20 mouse cellular contexts compared by ENCODE assay signal in the genomic region with DNA sequence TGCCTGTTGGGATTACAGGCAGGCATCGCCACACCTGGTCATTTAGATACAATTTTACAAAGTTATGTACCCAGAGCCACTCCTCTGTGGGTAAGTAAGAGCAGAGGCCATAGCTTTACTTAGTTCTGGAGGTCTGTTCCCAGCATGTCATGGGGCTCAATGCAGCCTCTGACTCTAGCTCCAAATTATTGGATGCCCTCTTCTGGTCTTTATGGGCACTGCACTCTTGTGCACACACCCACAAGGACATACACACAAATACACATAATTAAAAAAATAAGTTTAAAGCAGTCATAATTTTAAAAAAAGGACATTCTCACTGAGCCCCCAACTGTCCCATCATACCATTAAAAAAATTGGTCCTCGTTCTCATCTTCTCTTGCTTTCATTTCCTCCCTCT.
"Had no signal": no experiment of that assay in that cellular context is flagged by ENCODE, and none has a peak within 500 bp of the region (broad histone marks: within the 10 kb centered on the region; RNA-seq: fewer than 3 reads in every experiment).

No protein-coding gene starts in this region.

- H3K4me3 ChIP-seq: liver, embryonic 13.5 days; liver, embryonic 15.5 days; lung, embryonic 15.5 days; megakaryocyte, embryonic 14.5 days; midbrain, embryonic 13.5 days; midbrain, embryonic 15.5 days; neural tube, embryonic 12.5 days; stomach, embryonic 15.5 days had no signal

- H3K4me1 ChIP-seq: lung, embryonic 15.5 days; midbrain, embryonic 13.5 days; midbrain, embryonic 15.5 days; neural tube, embryonic 12.5 days; stomach, embryonic 15.5 days had no signal

- H3K36me3 ChIP-seq: liver, embryonic 13.5 days; liver, embryonic 15.5 days; lung, embryonic 15.5 days; midbrain, embryonic 13.5 days; midbrain, embryonic 15.5 days; neural tube, embryonic 12.5 days; stomach, embryonic 15.5 days had no signal

- DNase-seq: liver, embryonic 13.5 days; liver, postnatal 0 days; lung, postnatal 14 days; lung, postnatal 36 days; right cerebral cortex, postnatal 25 days; right cerebral cortex, postnatal 4 days; thymus, adult 2 months; thymus, postnatal 25 days; thymus, postnatal 4 days had no signal

- H3K27me3 ChIP-seq: liver, embryonic 13.5 days; liver, embryonic 15.5 days; lung, embryonic 15.5 days; megakaryocyte, embryonic 14.5 days; midbrain, embryonic 13.5 days; midbrain, embryonic 15.5 days; neural tube, embryonic 12.5 days; stomach, embryonic 15.5 days had no signal

- ATAC-seq: liver, postnatal 0 days; lung, postnatal 0 days; midbrain, embryonic 13.5 days; midbrain, embryonic 15.5 days had no signal

- H3K9me3 ChIP-seq: liver, embryonic 13.5 days; liver, embryonic 15.5 days; lung, embryonic 15.5 days; midbrain, embryonic 13.5 days; midbrain, embryonic 15.5 days; neural tube, embryonic 12.5 days; stomach, embryonic 15.5 days had no signal

- H3K4me2 ChIP-seq: liver, embryonic 13.5 days; liver, embryonic 15.5 days; lung, embryonic 15.5 days; midbrain, embryonic 11.5 days; midbrain, embryonic 13.5 days; midbrain, embryonic 15.5 days; neural tube, embryonic 12.5 days; stomach, embryonic 15.5 days had no signal

- H3K27ac ChIP-seq: liver, embryonic 13.5 days; liver, embryonic 15.5 days; lung, embryonic 15.5 days; macrophage; midbrain, embryonic 13.5 days; midbrain, embryonic 15.5 days; neural tube, embryonic 12.5 days; stomach, embryonic 15.5 days; stomach, postnatal 0 days had no signal

- H3K9ac ChIP-seq: liver, embryonic 13.5 days; liver, embryonic 15.5 days; liver, postnatal 0 days; lung, embryonic 15.5 days; midbrain, embryonic 13.5 days; midbrain, embryonic 15.5 days; neural tube, embryonic 12.5 days; stomach, embryonic 15.5 days had no signal
